ENCODE assay signal across 8 mouse cellular contexts in genomic region chr11:120423569-120424295, GRCm38 (mm10). TPM values are rescaled to one million over a fixed set of nuclear protein-coding genes. Genes with fewer than 3 reads are reported as not detected.
A peak's percentile ranks its signal among the peaks of the same experiment; 100 is the strongest.
DNase-seq lines count a peak whose midpoint lies in the region; ATAC-seq and TF ChIP-seq lines count a peak whose summit lies in the region.

No protein-coding gene starts in this region.

- H3K4me3 ChIP-seq in midbrain, embryonic 11.5 days (ENCODE audit: low read depth, low read length) = no peak overlapping the region
- no peak overlapping the region for H3K4me3 ChIP-seq in midbrain, embryonic 13.5 days (replicated peaks)
- H3K4me3 ChIP-seq in intestine, embryonic 16.5 days (ENCODE audit: low read length) = no peak overlapping the region
- no peak overlapping the region for H3K4me3 ChIP-seq in olfactory bulb, adult 2 months (ENCODE audit: insufficient read depth, low read depth, low read length)
- H3K4me3 ChIP-seq in thymus, adult 2 months (ENCODE audit: control insufficient read depth, insufficient read depth, low read length) = no peak overlapping the region

- H3K36me3 ChIP-seq in midbrain, embryonic 11.5 days (ENCODE audit: control insufficient read depth, insufficient read depth, low read length) = peaks cover 24% of the 10 kb centered on the region
- H3K36me3 ChIP-seq in midbrain, embryonic 13.5 days = peaks cover 82% of the 10 kb centered on the region
- H3K36me3 ChIP-seq in intestine, embryonic 16.5 days (ENCODE audit: control insufficient read depth, insufficient read depth, low read length) = peaks cover 13% of the 10 kb centered on the region
- peaks cover 72% of the 10 kb centered on the region for H3K36me3 ChIP-seq in thymus, adult 2 months (ENCODE audit: control insufficient read depth, insufficient read depth, low read length)

- 74% methylated on average over 9 of the region's 9 CpGs for WGBS in midbrain, embryonic 11.5 days
- WGBS in midbrain, embryonic 13.5 days = 76% methylated on average over 9 of the region's 9 CpGs
- 59% methylated on average over 9 of the region's 9 CpGs for WGBS in intestine, embryonic 16.5 days
- 56% methylated on average over 9 of the region's 9 CpGs for WGBS in olfactory bulb, adult 2 months
- WGBS in thymus, adult 2 months = 77% methylated on average over 9 of the region's 9 CpGs

- H3K27me3 ChIP-seq in midbrain, embryonic 11.5 days (ENCODE audit: control insufficient read depth, insufficient read depth, low read length) = no peaks in the 10 kb centered on the region
- no peaks in the 10 kb centered on the region for H3K27me3 ChIP-seq in midbrain, embryonic 13.5 days
- no peaks in the 10 kb centered on the region for H3K27me3 ChIP-seq in intestine, embryonic 16.5 days (replicated peaks; ENCODE audit: control insufficient read depth, insufficient read depth, low read length)
- no peaks in the 10 kb centered on the region for H3K27me3 ChIP-seq in thymus, adult 2 months (ENCODE audit: control insufficient read depth, insufficient read depth, low read length)

- TF ChIP-seq CTCF in brain, embryonic 14.5 days (IDR thresholded peaks at IDR 0.05; ENCODE audit: borderline replicate concordance, extremely low read depth, insufficient read depth, insufficient read length) = peak; percentile 83
- 0 out of 2 replicates have a peak, but pooled peaks have one; percentile 36 for TF ChIP-seq CTCF in olfactory bulb, adult 2 months (IDR thresholded peaks at IDR 0.05; ENCODE audit: insufficient read depth, low read depth, low read length)
- TF ChIP-seq CTCF in thymus, adult 2 months (IDR thresholded peaks at IDR 0.05; ENCODE audit: borderline replicate concordance, control insufficient read depth, extremely low read depth, insufficient read depth, low read length, poor library complexity) = peak; percentile 44; the same call in 1 of the 2 replicates

- no peak for TF ChIP-seq POLR2A in brain, embryonic 14.5 days (IDR thresholded peaks at IDR 0.05; ENCODE audit: borderline replicate concordance, extremely low read depth, insufficient read depth, insufficient read length, poor library complexity, severe bottlenecking)
- TF ChIP-seq POLR2A in olfactory bulb, adult 2 months (IDR thresholded peaks at IDR 0.05; ENCODE audit: insufficient read depth, low read depth, low read length) = no peak
- no peak for TF ChIP-seq POLR2A in thymus, adult 2 months (IDR thresholded peaks at IDR 0.05; ENCODE audit: control insufficient read depth, extremely low read depth, insufficient read depth, low read length, poor library complexity)

- DNase-seq in midbrain, embryonic 11.5 days (ENCODE audit: low spot score, missing footprints) = peak; percentile 92
- peak; percentile 87 for DNase-seq in brain, embryonic 14.5 days (ENCODE audit: low read depth)
- peak; percentile 83 for DNase-seq in forelimb bud, embryonic 11.5 days (ENCODE audit: low read depth, low spot score)
- DNase-seq in left cerebral cortex, postnatal 10 days (ENCODE audit: extremely low spot score in 1 of 2, low spot score in 2 of 2) = peak; percentile 20 to 52
- DNase-seq in thymus, adult 2 months = peak; percentile 58

- H3K27ac ChIP-seq in midbrain, embryonic 11.5 days (ENCODE audit: low read depth, low read length) = no peak overlapping the region
- H3K27ac ChIP-seq in midbrain, embryonic 13.5 days = no peak overlapping the region
- 0 out of 2 replicates have a peak overlapping the region, but pooled peaks have one; percentile 2 for H3K27ac ChIP-seq in intestine, embryonic 16.5 days (ENCODE audit: low read length)
- H3K27ac ChIP-seq in olfactory bulb, adult 2 months (ENCODE audit: insufficient read depth, low read depth, low read length) = no peak overlapping the region
- H3K27ac ChIP-seq in thymus, adult 2 months (ENCODE audit: control insufficient read depth, insufficient read depth, low read length) = no peak overlapping the region

- intact Hi-C loops in left cerebral cortex, postnatal 10 days (cut with DNase I) = no loop called here

- H3K4me2 ChIP-seq in midbrain, embryonic 11.5 days = no peak overlapping the region
- no peak overlapping the region for H3K4me2 ChIP-seq in midbrain, embryonic 13.5 days (replicated peaks)
- no peak overlapping the region for H3K4me2 ChIP-seq in intestine, embryonic 16.5 days (ENCODE audit: low read depth, low read length)

- no peak for ATAC-seq in midbrain, embryonic 11.5 days (ENCODE audit: low FRiP score)
- no peak for ATAC-seq in midbrain, embryonic 13.5 days
- ATAC-seq in intestine, embryonic 16.5 days = 0 out of 2 replicates have a peak, but pooled peaks have one; percentile 13

- H3K4me1 ChIP-seq in midbrain, embryonic 11.5 days (ENCODE audit: control insufficient read depth, insufficient read depth, low read length) = no peaks in the 10 kb centered on the region
- H3K4me1 ChIP-seq in midbrain, embryonic 13.5 days (replicated peaks) = no peaks in the 10 kb centered on the region
- no peaks in the 10 kb centered on the region for H3K4me1 ChIP-seq in intestine, embryonic 16.5 days (ENCODE audit: control insufficient read depth, insufficient read depth, low read length)
- no peaks in the 10 kb centered on the region for H3K4me1 ChIP-seq in olfactory bulb, adult 2 months (ENCODE audit: control insufficient read depth, insufficient read depth, low read length)
- H3K4me1 ChIP-seq in thymus, adult 2 months (replicated peaks; ENCODE audit: control insufficient read depth, insufficient read depth, low read length) = no peaks in the 10 kb centered on the region

- H3K9ac ChIP-seq in midbrain, embryonic 11.5 days (ENCODE audit: low read length) = no peak overlapping the region
- no peak overlapping the region for H3K9ac ChIP-seq in midbrain, embryonic 13.5 days (replicated peaks)
- H3K9ac ChIP-seq in intestine, embryonic 16.5 days (ENCODE audit: low read depth, low read length) = no peak overlapping the region

- no peaks in the 10 kb centered on the region for H3K9me3 ChIP-seq in midbrain, embryonic 11.5 days (ENCODE audit: control insufficient read depth, low read length)
- no peaks in the 10 kb centered on the region for H3K9me3 ChIP-seq in midbrain, embryonic 13.5 days
- no peaks in the 10 kb centered on the region for H3K9me3 ChIP-seq in intestine, embryonic 16.5 days (ENCODE audit: control insufficient read depth, low read length)

RNA-seq across cellular contexts. Expression of gene Nploc4, which starts 13.8 kb away (rescaled TPM):
- polyA plus RNA-seq in midbrain, embryonic 11.5 days (2014; fragmentation: Nextera tagmentation; extraction: Ambion mirVana) = 41.0 and 44.7 TPM in 2 replicates
- polyA plus RNA-seq in midbrain, embryonic 13.5 days (2015; fragmentation: Nextera tagmentation; extraction: Ambion mirVana) = 35.0 and 38.1 TPM in 2 replicates
- 62.6 and 63.2 TPM in 2 replicates for polyA plus RNA-seq in brain, embryonic 14.5 days (2012; rRNA removed)
- polyA plus RNA-seq in intestine, embryonic 16.5 days (2015; fragmentation: Nextera tagmentation; extraction: Ambion mirVana) = 19.5 and 20.0 TPM in 2 replicates
- total RNA-seq in left cerebral cortex, postnatal 10 days (2021) = 10 to 100 TPM; 63.1 to 70.3 TPM
- not detected in 2 replicates for polyA plus RNA-seq in olfactory bulb, adult 2 months (2012; ENCODE audit: insufficient read depth, insufficient read length, low replicate concordance, missing spikeins)
- 71.4 and 86.4 TPM in 2 replicates for polyA plus RNA-seq in thymus, adult 2 months (2012; rRNA removed)

RNA-seq across cellular contexts. Expression of gene Tspan10, which starts 18.7 kb away (rescaled TPM):
- polyA plus RNA-seq in midbrain, embryonic 11.5 days (2014; fragmentation: Nextera tagmentation; extraction: Ambion mirVana) = not detected in 2 replicates
- polyA plus RNA-seq in midbrain, embryonic 13.5 days (2015; fragmentation: Nextera tagmentation; extraction: Ambion mirVana) = not detected in 2 replicates
- 0.04 and 0.10 TPM in 2 replicates for polyA plus RNA-seq in brain, embryonic 14.5 days (2012; rRNA removed)
- polyA plus RNA-seq in intestine, embryonic 16.5 days (2015; fragmentation: Nextera tagmentation; extraction: Ambion mirVana) = not detected in 2 replicates
- total RNA-seq in left cerebral cortex, postnatal 10 days (2021) = not detected
- polyA plus RNA-seq in olfactory bulb, adult 2 months (2012; ENCODE audit: insufficient read depth, insufficient read length, low replicate concordance, missing spikeins) = not detected in 2 replicates
- polyA plus RNA-seq in thymus, adult 2 months (2012; rRNA removed) = 16.8 and 24.0 TPM in 2 replicates

RNA-seq across cellular contexts. Expression of gene Pde6g, which starts 29.6 kb away (rescaled TPM):
- polyA plus RNA-seq in midbrain, embryonic 11.5 days (2014; fragmentation: Nextera tagmentation; extraction: Ambion mirVana) = 0.40 and 0.41 TPM in 2 replicates
- 0.19 and 0.30 TPM in 2 replicates for polyA plus RNA-seq in midbrain, embryonic 13.5 days (2015; fragmentation: Nextera tagmentation; extraction: Ambion mirVana)
- polyA plus RNA-seq in brain, embryonic 14.5 days (2012; rRNA removed) = 0.34 and 0.53 TPM in 2 replicates
- 0.35 and 0.39 TPM in 2 replicates for polyA plus RNA-seq in intestine, embryonic 16.5 days (2015; fragmentation: Nextera tagmentation; extraction: Ambion mirVana)
- total RNA-seq in left cerebral cortex, postnatal 10 days (2021) = under 1 TPM; 0.24 to 0.34 TPM
- polyA plus RNA-seq in olfactory bulb, adult 2 months (2012; ENCODE audit: insufficient read depth, insufficient read length, low replicate concordance, missing spikeins) = not detected in 2 replicates
- 0.55 and 0.64 TPM in 2 replicates for polyA plus RNA-seq in thymus, adult 2 months (2012; rRNA removed)

RNA-seq across cellular contexts. Expression of gene Oxld1, which starts 34.1 kb away (rescaled TPM):
- polyA plus RNA-seq in midbrain, embryonic 11.5 days (2014; fragmentation: Nextera tagmentation; extraction: Ambion mirVana) = 10.4 and 11.5 TPM in 2 replicates
- 10.6 and 12.5 TPM in 2 replicates for polyA plus RNA-seq in midbrain, embryonic 13.5 days (2015; fragmentation: Nextera tagmentation; extraction: Ambion mirVana)
- 7.1 and 12.2 TPM in 2 replicates for polyA plus RNA-seq in brain, embryonic 14.5 days (2012; rRNA removed)
- polyA plus RNA-seq in intestine, embryonic 16.5 days (2015; fragmentation: Nextera tagmentation; extraction: Ambion mirVana) = 21.0 and 24.6 TPM in 2 replicates
- 10 to 100 TPM; 10.6 to 13.8 TPM for total RNA-seq in left cerebral cortex, postnatal 10 days (2021)
- polyA plus RNA-seq in olfactory bulb, adult 2 months (2012; ENCODE audit: insufficient read depth, insufficient read length, low replicate concordance, missing spikeins) = not detected in 2 replicates
- 15.5 and 17.3 TPM in 2 replicates for polyA plus RNA-seq in thymus, adult 2 months (2012; rRNA removed)

RNA-seq across cellular contexts. Expression of gene Ccdc137, which starts 34.2 kb away (rescaled TPM):
- polyA plus RNA-seq in midbrain, embryonic 11.5 days (2014; fragmentation: Nextera tagmentation; extraction: Ambion mirVana) = 25.4 and 25.6 TPM in 2 replicates
- polyA plus RNA-seq in midbrain, embryonic 13.5 days (2015; fragmentation: Nextera tagmentation; extraction: Ambion mirVana) = 26.1 and 28.7 TPM in 2 replicates
- 24.2 and 35.7 TPM in 2 replicates for polyA plus RNA-seq in brain, embryonic 14.5 days (2012; rRNA removed)
- 27.1 and 31.3 TPM in 2 replicates for polyA plus RNA-seq in intestine, embryonic 16.5 days (2015; fragmentation: Nextera tagmentation; extraction: Ambion mirVana)
- total RNA-seq in left cerebral cortex, postnatal 10 days (2021) = 10 to 100 TPM; 16.8 to 20.8 TPM
- polyA plus RNA-seq in olfactory bulb, adult 2 months (2012; ENCODE audit: insufficient read depth, insufficient read length, low replicate concordance, missing spikeins) = not detected in 2 replicates
- polyA plus RNA-seq in thymus, adult 2 months (2012; rRNA removed) = 25.6 and 30.1 TPM in 2 replicates

Comparison
In these comparisons a context has a peak if more than half of its experiments do, and no peak if none do; other contexts are left out.
1. DNase-seq: peak in every context shown above with its lines; median percentile 92 in midbrain, embryonic 11.5 days; 87 in brain, embryonic 14.5 days; 83 in forelimb bud, embryonic 11.5 days; 58 in thymus, adult 2 months; 36 in left cerebral cortex, postnatal 10 days.